Mouse (Mus musculus): ENCODE measurements around the gene Plscr4. TPM values are rescaled to one million over a fixed set of nuclear protein-coding genes. Genes with fewer than 3 reads are reported as not detected.

The Plscr4 gene
- 0.09 TPM in 1 of 2 replicates, not detected in the other for total RNA-seq (2012; rRNA removed)

GRCm38 (mm10) chr9:92457261-92458058 is at the start of gene Plscr4:
TSS of gene Plscr4 (plus strand) at chr9:92457373.
- peak within 1 kb of the TSS; percentile 59 for H3K9ac ChIP-seq (ENCODE audit: insufficient read depth, low read depth, low read length, poor library complexity, severe bottlenecking)
- DNase-seq (ENCODE audit: low read depth, low spot score) = peak; percentile 9
- H3K9me3 ChIP-seq (ENCODE audit: control insufficient read depth, insufficient read depth, low read depth, low read length) = no peaks in the 10 kb centered on the region
- H3K4me3 ChIP-seq (ENCODE audit: insufficient read depth in 1 of 2, low read depth in 1 of 2, low read length in 2 of 2, poor library complexity in 1 of 2, severe bottlenecking in 1 of 2) = peak within 1 kb of the TSS; percentile 66 to 69
- TF ChIP-seq ZC3H11A (IDR thresholded peaks at IDR 0.05; ENCODE audit: borderline replicate concordance, low read depth, low read length) (no peak), HCFC1 (IDR thresholded peaks at IDR 0.05; ENCODE audit: borderline replicate concordance, insufficient read depth, low read length) (no peak), ZNF384 (IDR thresholded peaks at IDR 0.05; ENCODE audit: low read depth, low read length) (no peak), MAFK (IDR thresholded peaks at IDR 0.05; ENCODE audit: insufficient read depth, low read depth, low read length) (no peak), CHD2 (IDR thresholded peaks at IDR 0.05; ENCODE audit: low read depth, low read length) (no peak)
- in situ Hi-C loops (cut with MboI; ENCODE audit: low sequenced_read_pairs in 2 of 2, unreplicated experiment in 2 of 2) = no loop called here
- no peaks in the 10 kb centered on the region for H3K4me1 ChIP-seq (ENCODE audit: control insufficient read depth in 2 of 2, insufficient read depth in 2 of 2, low read length in 2 of 2, poor library complexity in 1 of 2)
- no peak within 1 kb of the TSS for H3K27ac ChIP-seq (ENCODE audit: insufficient read depth, low read depth, low read length, poor library complexity, severe bottlenecking)
- H3K36me3 ChIP-seq (ENCODE audit: control insufficient read depth, insufficient read depth, low read length, poor library complexity, severe bottlenecking) = no peaks in the 10 kb centered on the region

DNA sequence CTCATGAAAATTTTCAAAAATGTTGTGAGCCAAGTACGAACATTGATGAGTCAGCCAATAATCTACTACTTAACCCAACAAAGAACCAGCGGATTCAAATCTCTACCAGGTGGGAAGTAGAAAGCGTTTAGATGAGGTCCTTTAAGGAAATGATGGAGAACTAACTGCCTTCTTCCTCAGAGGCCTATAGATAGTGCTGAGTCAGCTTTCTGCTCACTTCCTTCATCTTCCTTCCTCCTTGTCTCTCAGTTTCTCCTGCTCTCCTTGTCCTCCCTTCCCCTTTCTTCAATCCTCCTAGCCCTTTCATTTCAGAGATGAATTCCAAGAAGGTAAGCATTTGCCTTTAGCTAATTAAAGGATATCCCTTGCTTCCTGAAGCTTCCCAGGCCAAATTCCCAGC is 46.9 kb upstream of the Plscr4 start:
- in situ Hi-C loops (cut with MboI; ENCODE audit: low sequenced_read_pairs in 2 of 2, unreplicated experiment in 2 of 2) = no loop called here
- Histone ChIP-seq H3K4me3 (ENCODE audit: insufficient read depth in 1 of 2, low read depth in 1 of 2, low read length in 2 of 2, poor library complexity in 1 of 2, severe bottlenecking in 1 of 2) (no peak overlapping the region), H3K4me1 (ENCODE audit: control insufficient read depth in 2 of 2, insufficient read depth in 2 of 2, low read length in 2 of 2, poor library complexity in 1 of 2) (no peaks in the 10 kb centered on the region), H3K36me3 (ENCODE audit: control insufficient read depth, insufficient read depth, low read length, poor library complexity, severe bottlenecking) (no peaks in the 10 kb centered on the region), H3K27ac (ENCODE audit: insufficient read depth, low read depth, low read length, poor library complexity, severe bottlenecking) (no peak overlapping the region), H3K9me3 (ENCODE audit: control insufficient read depth, insufficient read depth, low read depth, low read length) (peaks cover 3% of the 10 kb centered on the region), H3K9ac (ENCODE audit: insufficient read depth, low read depth, low read length, poor library complexity, severe bottlenecking) (no peak overlapping the region)
- TF ChIP-seq MAFK (IDR thresholded peaks at IDR 0.05; ENCODE audit: insufficient read depth, low read depth, low read length) = peak; percentile 76
- TF ChIP-seq ZNF384 (IDR thresholded peaks at IDR 0.05; ENCODE audit: low read depth, low read length) = no peak
- no peak for TF ChIP-seq CHD2 (IDR thresholded peaks at IDR 0.05; ENCODE audit: low read depth, low read length)
- TF ChIP-seq HCFC1 (IDR thresholded peaks at IDR 0.05; ENCODE audit: borderline replicate concordance, insufficient read depth, low read length) = no peak
- no peak for TF ChIP-seq ZC3H11A (IDR thresholded peaks at IDR 0.05; ENCODE audit: borderline replicate concordance, low read depth, low read length)
- DNase-seq (ENCODE audit: low read depth, low spot score) = no peak

DNA sequence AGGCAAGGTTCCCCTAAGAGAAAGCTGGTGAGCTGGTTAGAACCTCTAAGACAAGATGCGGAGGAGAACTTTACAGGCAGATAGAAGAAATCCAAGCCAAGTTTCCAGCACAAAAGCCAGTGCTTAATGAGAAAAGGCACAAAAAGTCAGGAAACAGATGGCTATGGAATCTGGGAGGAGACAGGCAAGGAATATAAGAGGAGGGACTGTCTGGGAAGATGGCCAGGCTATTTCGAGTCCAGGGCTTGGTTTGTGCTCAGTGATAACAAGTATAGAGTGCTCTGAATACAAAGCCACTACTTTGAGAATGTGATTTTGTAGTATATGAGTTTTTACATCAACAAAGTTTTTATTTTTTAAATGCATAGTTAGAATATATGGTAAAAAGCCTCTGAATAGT is 45.1 kb upstream of the Plscr4 start:
- H3K36me3 ChIP-seq (ENCODE audit: control insufficient read depth, insufficient read depth, low read length, poor library complexity, severe bottlenecking) = no peaks in the 10 kb centered on the region
- no peak for TF ChIP-seq CHD2 (IDR thresholded peaks at IDR 0.05; ENCODE audit: low read depth, low read length)
- TF ChIP-seq ZC3H11A (IDR thresholded peaks at IDR 0.05; ENCODE audit: borderline replicate concordance, low read depth, low read length) = no peak
- TF ChIP-seq MAFK (IDR thresholded peaks at IDR 0.05; ENCODE audit: insufficient read depth, low read depth, low read length) = no peak
- TF ChIP-seq HCFC1 (IDR thresholded peaks at IDR 0.05; ENCODE audit: borderline replicate concordance, insufficient read depth, low read length) = no peak
- no peak for TF ChIP-seq ZNF384 (IDR thresholded peaks at IDR 0.05; ENCODE audit: low read depth, low read length)
- no peak for DNase-seq (ENCODE audit: low read depth, low spot score)
- in situ Hi-C loops (cut with MboI; ENCODE audit: low sequenced_read_pairs in 2 of 2, unreplicated experiment in 2 of 2) = no loop called here
- no peak overlapping the region for H3K9ac ChIP-seq (ENCODE audit: insufficient read depth, low read depth, low read length, poor library complexity, severe bottlenecking)
- H3K4me1 ChIP-seq (ENCODE audit: control insufficient read depth in 2 of 2, insufficient read depth in 2 of 2, low read length in 2 of 2, poor library complexity in 1 of 2) = no peaks in the 10 kb centered on the region
- no peak overlapping the region for H3K27ac ChIP-seq (ENCODE audit: insufficient read depth, low read depth, low read length, poor library complexity, severe bottlenecking)
- no peaks in the 10 kb centered on the region; the same call in none of the 2 replicates for H3K9me3 ChIP-seq (ENCODE audit: control insufficient read depth, insufficient read depth, low read depth, low read length)
- H3K4me3 ChIP-seq (ENCODE audit: insufficient read depth in 1 of 2, low read depth in 1 of 2, low read length in 2 of 2, poor library complexity in 1 of 2, severe bottlenecking in 1 of 2) = no peak overlapping the region

- Histone ChIP-seq H3K36me3 (ENCODE audit: control insufficient read depth, insufficient read depth, low read length, poor library complexity, severe bottlenecking) (no peaks in the 10 kb centered on the region), H3K27ac (ENCODE audit: insufficient read depth, low read depth, low read length, poor library complexity, severe bottlenecking) (no peak overlapping the region), H3K4me1 (ENCODE audit: control insufficient read depth in 2 of 2, insufficient read depth in 2 of 2, low read length in 2 of 2, poor library complexity in 1 of 2) (no peaks in the 10 kb centered on the region), H3K9ac (ENCODE audit: insufficient read depth, low read depth, low read length, poor library complexity, severe bottlenecking) (no peak overlapping the region), H3K4me3 (ENCODE audit: insufficient read depth in 1 of 2, low read depth in 1 of 2, low read length in 2 of 2, poor library complexity in 1 of 2, severe bottlenecking in 1 of 2) (no peak overlapping the region), H3K9me3 (ENCODE audit: control insufficient read depth, insufficient read depth, low read depth, low read length) (no peaks in the 10 kb centered on the region; the same call in none of the 2 replicates)
- TF ChIP-seq ZC3H11A (IDR thresholded peaks at IDR 0.05; ENCODE audit: borderline replicate concordance, low read depth, low read length) (no peak), ZNF384 (IDR thresholded peaks at IDR 0.05; ENCODE audit: low read depth, low read length) (no peak), HCFC1 (IDR thresholded peaks at IDR 0.05; ENCODE audit: borderline replicate concordance, insufficient read depth, low read length) (no peak), MAFK (IDR thresholded peaks at IDR 0.05; ENCODE audit: insufficient read depth, low read depth, low read length) (no peak), CHD2 (IDR thresholded peaks at IDR 0.05; ENCODE audit: low read depth, low read length) (no peak)
- in situ Hi-C loops (cut with MboI; ENCODE audit: low sequenced_read_pairs in 2 of 2, unreplicated experiment in 2 of 2) = no loop called here
- no peak for DNase-seq (ENCODE audit: low read depth, low spot score)
These were observed 43.5 kb upstream of the Plscr4 start for GRCm38 (mm10) chr9:92413684-92414083.
